Mouse (Mus musculus) urinary bladder, adult 2 months (tissue): ENCODE results near the gene Gm10160. TPM values are rescaled to one million over a fixed set of nuclear protein-coding genes. Genes with fewer than 3 reads are reported as not detected.

Source experiments
- DNase-seq: peaks from one replicate; pipeline ENCODE4 v3.0.0; 2022; ENCODE audit warnings: low spot score
- polyA plus RNA-seq: library from polyadenylated mRNA; depleted of rRNA; stranded (reverse); fragments of >200 nt; gene quantifications from 2 replicates; pipeline ENCODE4 v1.2.3, GENCODE M21; 2012; rRNA removed

The Gm10160 gene
- polyA plus RNA-seq, 1 experiment = not detected

- no peak for DNase-seq
Measured at GRCm38 (mm10) chr7:81827806-81828667, 27.6 kb downstream of the Gm10160 start.

DNA sequence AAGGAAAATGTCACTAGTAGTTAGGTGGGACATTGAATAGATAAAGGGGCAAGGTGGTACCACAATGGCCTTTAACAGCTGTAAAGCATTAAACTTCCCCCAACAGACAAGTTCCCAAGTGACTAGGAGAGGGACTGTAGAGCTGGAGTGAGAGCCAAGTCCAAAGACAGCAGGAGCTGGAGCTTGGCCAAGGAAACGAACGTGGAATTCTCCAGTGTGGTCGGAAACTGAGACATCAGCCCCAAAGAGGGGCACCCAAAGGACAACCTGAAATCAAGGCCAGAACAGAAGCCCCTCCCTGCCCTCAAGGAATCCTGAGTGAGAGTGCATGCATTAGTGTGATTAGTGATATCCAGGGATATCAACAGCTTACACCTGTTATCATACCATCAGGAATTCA lies 30.2 kb downstream of the Gm10160 start:
- DNase-seq = no peak

GRCm38 (mm10) chr7:81824906-81825305 lies 30.7 kb downstream of the Gm10160 start:
- no peak for DNase-seq

DNA sequence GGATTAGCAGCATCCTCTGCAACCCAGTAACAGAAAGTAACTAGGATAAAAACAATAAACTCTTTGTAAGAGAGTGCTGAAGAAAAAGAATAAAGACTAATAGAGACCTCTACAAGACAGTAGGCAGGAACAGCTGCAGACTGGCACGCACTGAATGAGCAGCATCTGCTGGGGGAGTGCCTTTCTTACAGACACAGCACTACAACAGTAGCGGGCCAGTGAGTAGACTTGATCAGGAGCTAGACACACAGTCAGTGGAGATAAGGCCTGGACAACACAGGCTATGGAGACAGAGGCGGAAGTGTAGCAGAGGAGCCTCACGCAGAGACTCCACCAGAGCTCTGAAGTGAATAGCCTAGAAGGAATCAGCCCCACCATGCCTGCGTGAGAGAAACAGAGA lies 49.5 kb downstream of the Gm10160 start:
- no peak for DNase-seq

Other genes with a start within 250 kb of the Gm10160 start
- 25.4 and 29.3 TPM in 2 replicates for gene Homer2, start 148.3 kb downstream of the Gm10160 start, polyA plus RNA-seq
- gene Ramac, start 92.9 kb downstream of the Gm10160 start, polyA plus RNA-seq = 73.3 and 76.1 TPM in 2 replicates
- 43.1 and 51.5 TPM in 2 replicates for gene 3110040N11Rik, start 66.3 kb downstream of the Gm10160 start, polyA plus RNA-seq
- 54.1 and 60.4 TPM in 2 replicates for gene Btbd1, start 26.4 kb downstream of the Gm10160 start, polyA plus RNA-seq
- 15.2 and 21.4 TPM in 2 replicates for gene Tm6sf1, start 3.2 kb upstream of the Gm10160 start, polyA plus RNA-seq
- 8.0 and 10.4 TPM in 2 replicates for gene Hdgfl3, start 78.7 kb upstream of the Gm10160 start, polyA plus RNA-seq
- 0.91 and 1.0 TPM in 2 replicates for gene Bnc1, start 136.5 kb upstream of the Gm10160 start, polyA plus RNA-seq